Mouse (Mus musculus) CH12.LX (cell line): ENCODE data around the gene Gpank1.
A peak's percentile ranks its signal among the peaks of the same experiment; 100 is the strongest.

Source experiments
- CTCF ChIP-seq, 2 experiments: IDR thresholded peaks in 1 of 2; conservative IDR thresholded peaks in 1 of 2; 2 replicates each; pipeline ENCODE4 v1.5.1; 2011 to 2012; ENCODE audit warnings: low read depth in 2 of 2, low read length in 2 of 2, improper control_type of control experiment in 1 of 2, inconsistent platforms in 1 of 2, mild to moderate bottlenecking in 1 of 2, moderate library complexity in 1 of 2
- EP300 ChIP-seq: IDR thresholded peaks from 2 replicates; pipeline ENCODE4 v1.6.1; 2011; ENCODE audit warnings: low read length, improper control_type of control experiment
- KAT2A ChIP-seq: IDR thresholded peaks from 2 replicates; pipeline ENCODE4 v1.6.1; 2012; ENCODE audit warnings: low read length, improper control_type of control experiment, inconsistent platforms; ENCODE audit not compliant: insufficient replicate concordance
- MXI1 ChIP-seq: IDR thresholded peaks from 2 replicates; pipeline ENCODE4 v1.6.1; 2011; ENCODE audit warnings: mild to moderate bottlenecking, low read depth, low read length, improper control_type of control experiment
- POLR2A ChIP-seq: IDR thresholded peaks from 2 replicates; pipeline ENCODE4 v1.6.1; 2011; ENCODE audit warnings: low read depth, mild to moderate bottlenecking, improper control_type of control experiment, low read length

DNA sequence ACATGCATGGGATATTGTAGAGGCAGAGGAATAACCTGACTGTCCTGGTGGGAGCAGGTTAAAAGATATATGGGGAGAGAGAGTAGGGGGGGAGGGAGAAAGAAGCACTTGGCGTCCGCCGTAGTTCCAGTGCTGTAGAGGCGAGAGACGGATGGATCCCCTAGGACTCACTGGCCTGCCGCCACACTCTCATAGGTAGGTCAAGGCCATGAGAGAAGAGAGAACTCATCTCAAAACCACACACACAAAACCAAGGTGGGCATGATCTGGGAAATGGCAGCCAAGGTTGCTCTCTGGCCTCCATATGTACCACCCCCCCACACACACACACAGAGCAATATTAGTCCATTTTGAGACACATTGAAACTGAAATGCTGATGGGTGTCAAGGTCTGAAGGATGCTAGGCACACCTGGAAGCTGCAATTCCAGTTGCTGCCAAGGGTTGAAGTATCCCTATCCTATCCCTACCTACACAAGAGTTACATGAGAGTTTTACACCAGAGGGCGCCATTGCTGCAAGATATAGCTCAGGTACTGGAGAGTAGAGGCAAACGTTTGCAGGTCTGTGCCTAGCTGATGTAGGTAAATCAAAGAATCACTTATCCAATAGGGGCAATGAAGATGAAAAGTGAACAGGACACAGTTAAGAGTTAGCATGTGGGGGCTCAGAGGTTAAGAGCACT is 45.2 kb downstream of the Gpank1 start:
- TF ChIP-seq CTCF (conservative IDR thresholded peaks at IDR 0.05 in 1 of 2, IDR thresholded peaks at IDR 0.05 in 1 of 2; ENCODE audit: low read depth in 2 of 2, low read length in 2 of 2) = peak; percentile 48 to 92
- TF ChIP-seq POLR2A = 0 out of 2 replicates have a peak, but pooled peaks have one; percentile 6
- no peak for TF ChIP-seq MXI1
- TF ChIP-seq KAT2A = no peak
- TF ChIP-seq EP300 = no peak
